Mouse (Mus musculus) urinary bladder, postnatal 14 days (tissue): ENCODE data around the gene Gpnmb.
A peak's percentile ranks its signal among the peaks of the same experiment; 100 is the strongest.

Experiments
- DNase-seq: peaks from one replicate; pipeline ENCODE4 v3.0.0; 2021; ENCODE audit warnings: low spot score

Gene Gpnmb

GRCm38 (mm10) chr6:49096933-49097461 lies 60.7 kb downstream of the Gpnmb start:
- DNase-seq = peak; percentile 89

DNA sequence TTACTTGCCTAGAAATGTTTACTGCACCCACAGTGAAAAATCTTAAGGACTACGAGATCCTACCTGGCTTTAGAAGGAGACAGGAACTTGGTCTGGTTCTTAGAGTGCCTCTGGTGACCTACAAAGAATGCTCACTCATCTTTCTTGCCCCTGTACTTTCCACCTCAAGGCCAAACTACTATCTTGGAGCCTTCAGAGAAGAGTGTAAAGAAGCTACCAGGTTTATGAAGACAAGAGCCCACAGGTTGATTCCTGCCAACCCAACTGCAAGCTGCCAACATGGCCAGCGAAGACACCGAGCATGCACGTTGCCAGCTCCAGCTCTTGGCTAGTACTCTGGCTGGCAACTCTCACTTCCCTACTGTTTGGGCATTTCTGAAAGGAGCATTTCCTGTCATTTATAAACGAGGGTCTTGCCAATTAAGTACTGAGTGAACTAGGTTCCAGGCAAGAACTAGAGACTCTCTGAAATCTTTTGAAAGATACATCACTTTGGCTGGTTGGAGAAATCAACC lies 61.3 kb downstream of the Gpnmb start:
- no peak for DNase-seq

GRCm38 (mm10) chr6:49099086-49099485 lies 62.7 kb downstream of the Gpnmb start:
- no peak for DNase-seq

- no peak for DNase-seq
These were observed 70.6 kb downstream of the Gpnmb start for GRCm38 (mm10) chr6:49106746-49107500.

GRCm38 (mm10) chr6:49109196-49109595 lies 72.8 kb downstream of the Gpnmb start:
- no peak for DNase-seq

DNA sequence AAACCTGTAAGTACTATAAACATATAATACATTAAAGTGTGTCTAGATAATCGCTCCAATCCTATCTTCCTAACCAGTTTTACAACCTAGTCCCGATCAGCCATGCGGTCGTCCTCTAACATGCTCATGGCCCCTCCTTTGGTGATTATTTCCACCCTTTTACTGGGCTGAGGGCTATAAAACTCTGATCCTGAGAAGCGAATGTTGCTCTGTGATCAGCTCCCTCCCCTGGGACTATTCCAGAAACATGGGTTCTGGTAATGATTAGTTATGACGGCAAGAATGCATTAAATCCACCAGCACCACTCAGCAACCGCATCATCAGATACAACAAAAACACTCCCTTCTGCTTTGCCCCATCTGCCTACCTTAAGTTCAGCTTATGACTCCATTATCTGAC lies 77.5 kb downstream of the Gpnmb start:
- no peak for DNase-seq

- no peak for DNase-seq
These were observed 78.1 kb downstream of the Gpnmb start for GRCm38 (mm10) chr6:49114457-49114856.

DNA sequence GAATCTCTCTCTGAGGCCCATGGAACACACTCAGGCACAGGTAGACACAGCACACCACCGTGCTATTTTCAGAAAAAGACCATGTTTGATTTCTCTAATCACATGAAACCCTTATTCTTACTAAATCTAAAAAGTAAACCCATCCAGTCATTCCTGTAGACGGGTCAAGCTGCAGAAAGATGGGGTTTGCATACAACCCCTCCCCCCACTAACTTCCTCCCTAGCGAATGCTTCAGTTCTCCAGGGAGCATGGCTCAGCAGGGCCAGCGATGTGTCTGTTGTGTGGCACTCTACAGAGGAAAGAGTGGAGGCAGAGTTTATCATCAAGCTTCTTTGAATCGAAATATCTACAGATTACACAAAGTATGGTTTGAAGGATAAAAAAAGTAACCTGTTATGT lies 79.2 kb downstream of the Gpnmb start:
- no peak for DNase-seq

- DNase-seq = no peak
These were observed 79.9 kb downstream of the Gpnmb start for GRCm38 (mm10) chr6:49116241-49116640.

- DNase-seq = no peak
These were observed 82.1 kb downstream of the Gpnmb start for GRCm38 (mm10) chr6:49118446-49118845.

DNA sequence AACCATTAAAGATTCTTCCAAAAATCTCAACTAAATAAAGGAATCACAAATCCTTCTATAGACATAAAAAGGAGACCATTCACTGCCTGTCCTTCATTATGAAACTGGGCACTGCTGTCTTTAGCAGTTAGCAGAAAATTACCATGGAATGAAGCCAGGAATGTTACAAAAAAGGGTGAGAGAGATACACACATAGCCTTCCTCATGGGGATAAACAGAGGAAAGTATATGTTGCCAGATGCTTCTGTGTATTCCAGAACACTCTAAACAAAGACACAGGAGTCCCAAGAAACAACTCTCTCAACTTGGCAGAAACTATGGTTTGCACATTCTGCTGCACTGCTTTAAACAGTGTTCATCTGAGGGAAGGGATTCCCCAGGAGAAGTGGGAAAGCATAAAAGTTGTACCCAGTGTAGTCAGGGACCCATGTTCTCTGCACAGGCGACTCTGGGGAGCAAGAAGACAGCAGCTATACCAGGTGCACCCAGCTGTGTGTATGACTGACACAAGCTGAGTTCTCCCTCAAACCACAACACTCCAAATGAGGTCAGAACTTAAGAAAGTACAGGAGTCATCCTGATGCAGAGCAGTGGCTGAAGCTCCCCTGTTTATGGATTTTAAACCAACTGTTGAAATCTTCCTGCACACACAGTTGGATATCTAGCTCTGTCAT lies 83.3 kb downstream of the Gpnmb start:
- DNase-seq = no peak

- DNase-seq = no peak
These were observed 84.0 kb downstream of the Gpnmb start for GRCm38 (mm10) chr6:49120370-49120769.
